Mouse (Mus musculus) embryonic facial prominence, embryonic 15.5 days (tissue): ENCODE measurements around the gene Hgd. TPM values are rescaled to one million over a fixed set of nuclear protein-coding genes. Genes with fewer than 3 reads are reported as not detected.

ENCODE experiments used
- ATAC-seq: fragments of 200-750 bp; cut with Nextera tagmentation; 2 replicates; pipeline ENCODE4 v1.8.0; 2017; ENCODE audit warnings: low read depth, moderate TSS enrichment; ENCODE audit not compliant: insufficient number of reproducible peaks, low FRiP score, low TSS enrichment
- H3K27ac ChIP-seq: fragments of 300-500 bp; sonication (generic); replicated peaks from 2 replicates; pipeline ENCODE4 v1.5.1; 2015; ENCODE audit warnings: mild to moderate bottlenecking, inconsistent platforms
- H3K27me3 ChIP-seq: fragments of 300-500 bp; sonication (generic); 2 replicates; pipeline ENCODE4 v1.6.1; 2015; ENCODE audit warnings: inconsistent platforms
- H3K36me3 ChIP-seq: fragments of 300-500 bp; sonication (generic); 2 replicates; pipeline ENCODE4 v1.6.1; 2015; ENCODE audit warnings: mild to moderate bottlenecking, inconsistent platforms
- H3K4me1 ChIP-seq: fragments of 300-500 bp; sonication (generic); 2 replicates; pipeline ENCODE4 v1.6.1; 2015; ENCODE audit warnings: inconsistent platforms
- H3K4me2 ChIP-seq: fragments of 300-500 bp; sonication (generic); replicated peaks from 2 replicates; pipeline ENCODE4 v1.6.1; 2015; ENCODE audit warnings: mild to moderate bottlenecking, inconsistent platforms
- H3K4me3 ChIP-seq: fragments of 300-500 bp; sonication (generic); replicated peaks from 2 replicates; pipeline ENCODE4 v1.5.1; 2015; ENCODE audit warnings: mild to moderate bottlenecking, inconsistent platforms
- H3K9ac ChIP-seq: fragments of 300-500 bp; sonication (generic); 2 replicates; pipeline ENCODE4 v1.6.1; 2015; ENCODE audit warnings: inconsistent platforms
- H3K9me3 ChIP-seq: fragments of 300-500 bp; sonication (generic); replicated peaks from 2 replicates; pipeline ENCODE4 v1.6.1; 2016; ENCODE audit warnings: inconsistent platforms
- WGBS: fragments of 180-500 bp; shearing (Covaris S2); methylation state at CpG from one replicate; pipeline ENCODE4 v1.1.7; 2015; 5-methylcytosine and 5-hydroxymethylcytosine counted together
- polyA plus RNA-seq: library from polyadenylated mRNA; unstranded; fragments of >200 nt; fragmentation: Nextera tagmentation; extraction: Ambion mirVana; gene quantifications from 2 replicates; pipeline ENCODE4 v1.2.1, GENCODE M21; 2015

The Hgd gene
- polyA plus RNA-seq, 1 experiment from 2014 or later: not detected

DNA sequence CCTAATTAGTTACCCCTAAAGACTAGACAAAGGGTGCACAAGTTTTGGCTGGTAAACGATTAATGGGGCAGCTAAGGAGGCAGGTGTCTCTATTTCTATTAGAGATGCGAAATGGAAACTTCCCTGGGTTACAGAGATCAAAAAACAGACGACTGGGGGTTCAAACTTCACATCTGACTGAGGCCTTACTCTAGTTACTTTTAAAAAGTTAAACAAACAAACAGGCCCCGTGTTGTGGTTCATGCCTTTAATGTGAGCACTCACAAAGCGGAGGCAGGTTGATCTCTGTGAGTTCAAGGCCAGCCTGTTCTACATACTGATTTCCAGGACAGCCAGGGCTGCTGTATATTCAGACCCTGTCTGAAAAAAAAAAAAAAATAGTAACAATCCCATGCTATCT, 72.7 kb downstream of the Hgd start:
- H3K36me3 ChIP-seq: peaks cover 10% of the 10 kb centered on the region
- 83% methylated on average over 5 of the region's 5 CpGs for WGBS
- H3K27me3 ChIP-seq: no peaks in the 10 kb centered on the region
- no peak overlapping the region for H3K4me2 ChIP-seq
- H3K9me3 ChIP-seq: no peaks in the 10 kb centered on the region
- ATAC-seq: no peak
- H3K4me3 ChIP-seq: 0 out of 2 replicates have a peak overlapping the region, but pooled peaks have one; percentile 75
- no peak overlapping the region for H3K9ac ChIP-seq
- H3K4me1 ChIP-seq: peaks cover 12% of the 10 kb centered on the region
- no peak overlapping the region for H3K27ac ChIP-seq

DNA sequence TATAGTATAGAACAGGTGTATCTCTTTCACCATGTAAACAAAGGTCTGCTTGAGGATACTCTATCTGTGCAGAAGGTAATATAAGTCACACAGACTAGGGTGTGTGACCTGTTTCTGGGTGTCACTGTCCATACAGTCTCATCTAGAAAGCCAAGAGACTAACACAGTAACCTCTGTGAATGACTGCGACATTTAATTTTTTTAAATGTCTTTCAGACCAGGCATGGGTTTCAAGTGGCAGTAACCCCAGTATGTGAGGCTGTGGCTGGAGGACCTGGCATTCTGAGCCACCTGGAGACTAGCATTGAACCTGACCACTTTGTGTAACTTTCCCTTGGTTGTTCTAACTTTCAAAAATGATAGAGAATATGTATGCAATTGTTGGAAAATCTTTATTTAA, 73.1 kb downstream of the Hgd start:
- peaks cover 12% of the 10 kb centered on the region for H3K4me1 ChIP-seq
- whole genome bisulfite sequencing: 77% methylated on average over 1 of the region's 1 CpGs
- peaks cover 6% of the 10 kb centered on the region for H3K36me3 ChIP-seq
- H3K4me2 ChIP-seq: peak overlapping the region; percentile 65
- H3K9me3 ChIP-seq: no peaks in the 10 kb centered on the region
- H3K4me3 ChIP-seq: peak overlapping the region; percentile 75
- no peaks in the 10 kb centered on the region for H3K27me3 ChIP-seq
- no peak for ATAC-seq
- H3K9ac ChIP-seq: no peak overlapping the region
- no peak overlapping the region for H3K27ac ChIP-seq

DNA sequence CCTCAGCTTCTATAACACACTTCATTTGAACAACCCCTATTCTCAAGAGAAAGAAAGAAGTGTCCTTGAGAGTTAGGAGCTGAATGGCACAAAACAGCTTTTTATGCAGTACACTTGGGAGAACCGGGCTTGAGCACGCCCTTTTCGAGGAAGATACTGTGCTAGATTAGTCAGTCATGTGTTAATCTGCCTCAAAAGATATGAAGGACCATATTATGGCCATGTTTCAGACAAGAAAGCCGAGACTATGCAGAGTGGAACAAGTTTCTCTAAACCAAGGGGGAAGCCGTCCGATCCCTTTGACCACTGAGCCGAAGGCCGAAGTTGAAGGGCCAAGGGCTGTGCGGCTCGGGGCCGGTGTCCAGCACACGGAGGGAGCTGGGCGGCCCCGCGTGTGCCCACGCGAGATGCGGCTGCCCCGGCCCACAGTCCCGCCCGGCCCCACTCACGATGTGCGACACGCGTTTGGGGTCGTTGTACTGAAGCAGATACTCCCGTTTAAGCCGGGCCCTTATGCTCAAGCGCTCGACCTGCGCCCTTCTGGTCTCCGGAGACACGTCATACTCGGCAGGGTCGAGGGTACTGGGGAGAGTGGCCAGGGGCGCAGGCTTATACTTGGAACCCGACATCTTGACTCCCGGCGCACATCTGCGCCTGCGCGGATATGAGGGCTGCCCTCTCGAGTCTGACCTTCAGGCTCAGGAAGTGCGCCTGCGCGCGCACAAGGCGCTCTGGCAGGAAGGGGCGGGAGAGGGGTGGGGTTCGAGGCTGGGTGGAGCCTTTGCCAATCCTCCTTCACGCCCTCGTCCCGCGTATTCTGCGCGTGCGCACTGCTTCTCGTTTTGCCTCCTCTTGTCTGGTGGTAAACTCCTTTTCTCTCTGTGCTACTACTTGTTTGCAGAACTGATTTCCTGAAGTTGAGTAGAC, 74.0 kb downstream of the Hgd start, which contains the start of gene Ndufb4:
TSS of gene Ndufb4 (minus strand) at position 723 of the 927 bp plus-strand sequence.
- peak; percentile 96 for ATAC-seq
- Histone ChIP-seq H3K9ac (peak within 1 kb of the TSS; percentile 76), H3K36me3 (0 out of 2 replicates have a peak, but pooled peaks cover 3% of the 10 kb centered on the region), H3K27me3 (no peaks in the 10 kb centered on the region), H3K9me3 (no peaks in the 10 kb centered on the region), H3K4me1 (peaks cover 12% of the 10 kb centered on the region), H3K27ac (peak within 1 kb of the TSS; percentile 83), H3K4me2 (peak within 1 kb of the TSS; percentile 65), H3K4me3 (peak within 1 kb of the TSS; percentile 75)
- WGBS: under 1% methylated on average over 51 of the region's 58 CpGs

DNA sequence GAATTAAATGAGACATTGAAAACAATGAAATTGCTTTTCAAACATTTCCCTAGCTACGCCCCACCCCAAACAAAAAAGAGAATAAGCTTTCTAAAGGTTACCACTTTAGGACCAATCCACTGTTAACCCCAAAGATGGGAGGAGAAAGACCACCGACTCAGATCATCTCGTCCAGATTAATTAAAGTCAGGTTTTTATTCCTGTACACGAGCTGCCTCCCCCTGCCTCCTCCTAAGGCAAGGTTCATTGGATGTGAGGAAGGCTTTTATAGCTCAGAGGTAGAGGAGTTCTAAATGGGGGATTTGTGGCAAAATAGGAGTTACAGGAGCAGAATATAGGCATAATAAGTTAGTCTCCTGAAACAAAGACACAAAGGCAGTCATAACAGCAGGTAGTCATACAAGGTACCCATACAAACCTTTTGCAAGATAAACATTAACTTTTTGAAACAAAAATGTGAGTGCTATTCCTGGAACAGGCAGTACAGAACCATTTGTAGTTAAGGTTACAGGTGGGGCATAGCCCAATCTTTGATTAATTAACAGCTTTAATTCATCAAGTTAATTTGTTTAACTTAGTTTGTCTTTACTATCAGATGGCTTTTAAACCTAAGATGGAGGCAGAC, 75.0 kb downstream of the Hgd start:
- H3K27me3 ChIP-seq: no peaks in the 10 kb centered on the region
- peak overlapping the region; percentile 78; the same call in 1 of the 2 replicates for H3K27ac ChIP-seq
- no peak overlapping the region for H3K9ac ChIP-seq
- H3K9me3 ChIP-seq: no peaks in the 10 kb centered on the region
- no peak for ATAC-seq
- peak overlapping the region; percentile 53 for H3K4me2 ChIP-seq
- H3K4me1 ChIP-seq: peaks cover 12% of the 10 kb centered on the region
- WGBS: 57% methylated on average over 4 of the region's 4 CpGs
- peak overlapping the region; percentile 75 for H3K4me3 ChIP-seq
- H3K36me3 ChIP-seq: 0 out of 2 replicates have a peak, but pooled peaks cover 3% of the 10 kb centered on the region

DNA sequence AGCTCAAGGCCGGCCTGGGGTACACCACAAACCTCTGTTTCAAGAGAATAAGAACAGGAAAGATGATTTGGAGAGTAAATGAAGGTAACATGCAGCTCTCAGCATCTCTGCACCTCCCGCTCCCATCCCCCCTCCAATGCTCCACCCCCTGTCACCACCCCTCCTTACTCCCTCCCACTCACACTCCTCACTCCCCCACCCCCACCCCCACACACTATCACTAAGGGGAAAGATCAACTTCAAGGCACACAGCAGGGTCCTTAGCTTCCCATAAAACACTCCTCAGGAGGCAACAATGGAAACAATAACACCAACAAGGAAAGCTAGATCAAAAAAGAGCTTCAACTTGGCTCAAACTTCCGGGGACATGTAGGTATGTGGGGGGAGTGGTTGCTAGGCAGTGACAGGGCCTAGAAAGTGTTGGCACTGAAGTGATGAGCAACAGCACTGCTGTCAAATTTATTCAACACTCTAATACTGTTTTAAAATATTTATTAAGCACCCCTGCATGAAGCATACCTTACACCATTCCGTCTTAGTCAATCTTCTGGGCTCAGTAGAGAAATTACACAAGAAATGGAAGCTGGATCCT, 75.9 kb downstream of the Hgd start:
- no peak overlapping the region for H3K27ac ChIP-seq
- H3K4me3 ChIP-seq: no peak overlapping the region
- no peak for ATAC-seq
- peaks cover 12% of the 10 kb centered on the region for H3K4me1 ChIP-seq
- no peaks in the 10 kb centered on the region for H3K27me3 ChIP-seq
- no peaks in the 10 kb centered on the region for H3K9me3 ChIP-seq
- no peak overlapping the region for H3K9ac ChIP-seq
- WGBS: 41% methylated on average over 4 of the region's 4 CpGs
- H3K4me2 ChIP-seq: no peak overlapping the region
- 0 out of 2 replicates have a peak, but pooled peaks cover 3% of the 10 kb centered on the region for H3K36me3 ChIP-seq

DNA sequence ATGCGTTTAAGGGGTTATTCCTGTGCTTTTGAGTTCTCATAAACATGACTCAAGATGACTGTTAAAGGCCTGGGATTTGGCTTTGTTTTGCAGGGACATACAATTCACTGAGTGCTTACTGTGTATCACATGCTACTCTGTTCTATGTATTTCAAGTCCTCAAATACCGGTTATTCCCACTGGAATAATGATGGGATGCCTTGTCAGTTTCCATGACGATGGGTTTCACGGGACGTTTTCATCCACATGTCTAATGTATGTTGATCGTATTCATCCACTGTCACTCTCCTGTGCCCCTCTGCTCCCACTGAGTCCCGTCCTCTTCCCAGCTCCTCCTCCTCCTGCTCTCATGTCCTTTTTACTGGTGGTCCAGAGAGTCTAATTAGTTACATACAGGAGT, 76.8 kb downstream of the Hgd start:
- H3K4me1 ChIP-seq: peaks cover 12% of the 10 kb centered on the region
- no peak overlapping the region for H3K4me3 ChIP-seq
- H3K4me2 ChIP-seq: no peak overlapping the region
- H3K36me3 ChIP-seq: no peaks in the 10 kb centered on the region
- no peak for ATAC-seq
- no peaks in the 10 kb centered on the region for H3K9me3 ChIP-seq
- H3K9ac ChIP-seq: no peak overlapping the region
- WGBS: 71% methylated on average over 7 of the region's 7 CpGs
- no peak overlapping the region for H3K27ac ChIP-seq
- H3K27me3 ChIP-seq: no peaks in the 10 kb centered on the region

DNA sequence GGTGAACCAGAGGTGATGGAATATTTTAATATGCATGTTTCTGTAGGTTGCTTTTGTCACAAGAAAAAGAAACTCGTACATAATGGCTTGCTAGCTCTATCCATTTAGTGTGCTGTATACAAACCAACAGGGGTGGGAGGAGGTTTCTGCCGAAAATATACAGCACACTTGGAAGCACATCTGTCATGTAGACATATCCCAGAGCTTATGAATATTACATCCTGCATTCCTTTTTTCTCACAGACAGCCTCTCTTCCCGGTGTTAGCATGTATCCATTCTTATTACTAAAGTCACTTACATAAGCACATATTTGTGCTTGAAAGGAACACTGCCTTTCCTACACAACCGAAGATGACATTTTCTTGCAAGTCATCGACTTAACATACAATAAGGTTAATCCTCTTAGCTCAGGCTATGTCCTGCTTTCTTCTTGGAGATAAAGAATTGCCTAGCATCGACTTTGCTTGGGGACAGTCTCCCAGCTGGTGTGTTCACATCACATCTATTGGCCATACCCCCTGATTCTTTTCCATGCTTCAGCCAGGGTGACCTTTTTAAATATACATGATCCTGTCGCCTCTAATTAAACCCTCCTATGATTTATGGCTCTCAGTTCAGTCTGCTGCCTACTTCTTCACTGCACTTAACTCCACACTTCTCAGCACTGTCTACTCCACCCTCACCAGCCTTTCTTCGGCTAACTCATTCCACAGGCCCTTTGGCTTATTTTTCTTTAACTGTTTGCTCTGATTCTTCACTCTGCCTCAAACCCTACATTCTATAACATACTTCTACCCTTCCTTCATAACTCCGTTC, 83.9 kb downstream of the Hgd start:
- H3K4me1 ChIP-seq: no peaks in the 10 kb centered on the region
- no peak for ATAC-seq
- no peak overlapping the region for H3K9ac ChIP-seq
- no peak overlapping the region for H3K4me2 ChIP-seq
- H3K27me3 ChIP-seq: no peaks in the 10 kb centered on the region
- no peaks in the 10 kb centered on the region for H3K36me3 ChIP-seq
- no peak overlapping the region for H3K27ac ChIP-seq
- H3K9me3 ChIP-seq: no peaks in the 10 kb centered on the region
- no peak overlapping the region for H3K4me3 ChIP-seq
- WGBS: 58% methylated on average over 9 of the region's 9 CpGs

DNA sequence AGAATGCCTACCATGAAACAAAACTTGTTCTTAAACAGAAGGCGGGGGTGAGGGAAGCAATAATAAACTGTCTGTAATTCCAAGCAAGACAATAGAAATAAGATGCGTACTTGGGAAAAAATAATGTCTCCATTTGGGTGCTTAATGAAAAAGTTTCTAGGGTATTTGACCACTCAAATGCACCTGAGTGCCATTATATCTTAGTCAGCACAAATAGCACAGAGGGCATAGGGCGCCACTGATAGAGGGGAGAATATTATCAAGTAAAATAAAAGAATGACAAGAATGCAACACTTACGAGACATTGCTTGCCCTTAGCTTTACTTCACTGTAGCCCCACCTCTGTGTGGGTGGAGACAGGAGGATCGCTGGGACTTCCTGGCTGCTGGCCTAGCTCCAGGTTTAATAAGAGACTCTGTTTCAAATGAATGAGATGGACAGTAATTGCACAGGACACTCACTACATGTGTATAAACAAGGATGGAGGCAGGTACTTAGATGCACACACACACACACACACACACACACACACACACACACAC, 85.5 kb downstream of the Hgd start:
- 55% methylated on average over 5 of the region's 5 CpGs for WGBS
- H3K4me2 ChIP-seq: no peak overlapping the region
- H3K27ac ChIP-seq: no peak overlapping the region
- no peaks in the 10 kb centered on the region for H3K27me3 ChIP-seq
- no peak overlapping the region for H3K9ac ChIP-seq
- H3K4me3 ChIP-seq: no peak overlapping the region
- ATAC-seq: no peak
- no peaks in the 10 kb centered on the region for H3K36me3 ChIP-seq
- H3K4me1 ChIP-seq: no peaks in the 10 kb centered on the region
- H3K9me3 ChIP-seq: no peaks in the 10 kb centered on the region

DNA sequence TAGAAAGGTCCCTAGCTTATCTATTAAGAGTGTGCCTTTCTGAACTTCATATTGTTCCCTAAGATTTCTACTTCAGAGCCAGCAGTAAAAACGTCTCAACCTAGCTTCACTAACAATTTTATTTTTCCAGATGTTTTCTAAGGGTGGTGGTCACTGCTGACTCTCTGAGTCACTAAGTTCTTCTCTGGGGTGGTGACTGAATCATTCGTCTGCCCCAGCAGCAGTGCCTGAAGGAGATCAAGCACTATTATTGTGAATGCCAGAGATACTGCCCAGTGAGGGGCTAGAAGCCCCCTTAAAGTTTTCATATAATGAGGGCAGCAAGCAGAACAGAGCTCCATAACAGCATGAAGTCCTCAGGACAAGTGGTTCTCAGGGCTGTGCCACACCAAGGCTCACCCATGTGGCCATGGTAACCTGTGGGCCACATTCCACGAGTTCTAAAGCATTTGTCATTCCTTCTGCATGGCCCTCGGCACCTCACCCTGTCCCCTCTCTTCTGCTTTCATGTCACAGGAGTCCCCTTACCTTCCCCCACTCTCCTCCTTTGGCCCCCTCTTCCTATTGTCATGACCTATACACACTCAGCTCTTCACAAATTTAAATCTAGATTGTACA, 90.8 kb downstream of the Hgd start:
- ATAC-seq: no peak

DNA sequence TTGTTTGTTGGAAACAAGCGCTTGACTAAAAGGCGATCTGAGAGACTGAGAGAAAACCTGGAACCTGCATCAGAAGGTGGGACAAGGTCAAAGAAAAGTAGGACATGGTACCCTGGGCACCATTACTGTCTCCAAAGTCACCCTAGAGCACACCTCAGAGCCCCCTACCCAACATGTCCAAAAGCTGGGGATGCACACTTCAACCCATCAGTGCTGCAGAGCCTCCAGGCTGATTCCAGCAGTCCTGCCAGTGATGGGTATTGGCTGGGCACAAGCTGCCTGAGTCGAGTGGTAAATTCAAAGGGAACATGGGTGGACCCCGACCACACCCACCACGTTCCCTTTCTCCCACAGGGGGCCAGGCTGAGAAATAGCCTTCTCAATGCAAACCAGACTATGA, 95.4 kb downstream of the Hgd start:
- H3K27me3 ChIP-seq: no peaks in the 10 kb centered on the region
- ATAC-seq: no peak
- no peak overlapping the region for H3K4me3 ChIP-seq
- no peak overlapping the region for H3K27ac ChIP-seq
- no peaks in the 10 kb centered on the region for H3K4me1 ChIP-seq
- no peak overlapping the region for H3K9ac ChIP-seq
- H3K36me3 ChIP-seq: no peaks in the 10 kb centered on the region
- H3K4me2 ChIP-seq: no peak overlapping the region
- H3K9me3 ChIP-seq: no peaks in the 10 kb centered on the region
- WGBS: 85% methylated on average over 5 of the region's 5 CpGs

More for the DNA sequence above, 90.8 kb downstream of the Hgd start:
- Histone ChIP-seq H3K4me1 (no peaks in the 10 kb centered on the region), H3K4me3 (no peak overlapping the region), H3K9me3 (no peaks in the 10 kb centered on the region), H3K4me2 (no peak overlapping the region), H3K36me3 (no peaks in the 10 kb centered on the region), H3K27ac (no peak overlapping the region), H3K27me3 (no peaks in the 10 kb centered on the region), H3K9ac (no peak overlapping the region)
- WGBS: 39% methylated on average over 4 of the region's 4 CpGs
